Mouse (Mus musculus): ENCODE measurements around the gene Micu1. TPM values are rescaled to one million over a fixed set of nuclear protein-coding genes. Genes with fewer than 3 reads are reported as not detected.

The Micu1 gene
- polyA plus RNA-seq, 1 experiment from 2014 or later, result 75.2 TPM

DNA sequence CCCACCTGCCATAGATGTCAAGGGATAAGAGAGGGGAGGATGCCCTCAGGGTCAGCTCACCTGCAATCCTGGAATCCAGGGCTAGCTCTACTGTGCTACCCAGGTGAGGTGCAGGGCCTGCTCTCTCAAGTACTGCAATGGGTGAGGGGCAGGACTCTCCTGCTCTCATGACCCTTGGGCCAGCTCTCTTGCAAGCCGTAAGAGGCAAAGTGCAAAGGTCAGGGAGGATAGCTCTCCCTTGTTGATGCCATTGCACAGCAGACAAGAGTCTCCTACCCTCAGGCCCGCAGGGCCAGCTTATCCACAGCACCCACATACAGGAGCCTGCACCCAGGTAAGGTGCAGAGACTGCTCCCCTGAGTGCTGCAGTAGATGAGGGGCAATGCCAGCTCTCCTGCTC is 15.2 kb upstream of the Micu1 start:
- H3K9me3 ChIP-seq (ENCODE audit: control insufficient read depth, low read length), result peaks cover 4% of the 10 kb centered on the region; the same call in 1 of the 2 replicates
- no peak overlapping the region for H3K4me3 ChIP-seq (replicated peaks; ENCODE audit: low read length)
- no peak overlapping the region for H3K9ac ChIP-seq
- H3K4me1 ChIP-seq (replicated peaks; ENCODE audit: control insufficient read depth, insufficient read depth, low read length), result no peaks in the 10 kb centered on the region
- no peak overlapping the region for H3K4me2 ChIP-seq (replicated peaks)
- H3K27ac ChIP-seq, result no peak overlapping the region
- H3K36me3 ChIP-seq (replicated peaks; ENCODE audit: control insufficient read depth, insufficient read depth), result no peaks in the 10 kb centered on the region
- WGBS, result 88% methylated on average over 2 of the region's 2 CpGs
- no peaks in the 10 kb centered on the region for H3K27me3 ChIP-seq (ENCODE audit: control insufficient read depth, insufficient read depth, low read length)
- ATAC-seq (ENCODE audit: low FRiP score) (no peak), DNase-seq (ENCODE audit: low spot score) (no peak)

DNA sequence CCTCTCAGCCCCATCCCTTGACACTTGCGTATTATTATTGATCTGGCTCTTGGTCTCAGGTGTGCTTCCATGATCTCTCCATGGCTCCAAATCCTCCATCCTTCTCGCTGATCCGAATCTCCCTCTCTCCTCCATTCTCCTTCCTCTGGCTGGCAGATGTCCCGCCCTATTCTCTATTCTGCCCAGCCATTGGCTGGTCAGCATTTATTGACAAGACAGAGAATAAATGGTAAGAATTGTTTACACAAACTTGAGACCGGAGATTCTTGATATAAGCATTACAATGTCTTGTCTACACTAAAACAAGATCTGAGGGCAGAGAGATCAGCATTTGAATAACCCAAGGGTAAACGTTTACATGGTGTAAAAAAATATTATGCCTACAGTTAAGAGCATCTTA is 12.4 kb upstream of the Micu1 start:
- no peak for DNase-seq (ENCODE audit: low spot score)
- no peak overlapping the region for H3K4me2 ChIP-seq (replicated peaks)
- H3K9ac ChIP-seq, result no peak overlapping the region
- WGBS, result 51% methylated on average over 6 of the region's 6 CpGs
- no peak overlapping the region for H3K4me3 ChIP-seq (replicated peaks; ENCODE audit: low read length)
- no peaks in the 10 kb centered on the region for H3K36me3 ChIP-seq (replicated peaks; ENCODE audit: control insufficient read depth, insufficient read depth)
- H3K27ac ChIP-seq, result no peak overlapping the region
- H3K9me3 ChIP-seq (ENCODE audit: control insufficient read depth, low read length), result no peaks in the 10 kb centered on the region
- ATAC-seq (ENCODE audit: low FRiP score), result no peak
- no peaks in the 10 kb centered on the region for H3K27me3 ChIP-seq (ENCODE audit: control insufficient read depth, insufficient read depth, low read length)
- no peaks in the 10 kb centered on the region for H3K4me1 ChIP-seq (replicated peaks; ENCODE audit: control insufficient read depth, insufficient read depth, low read length)

DNA sequence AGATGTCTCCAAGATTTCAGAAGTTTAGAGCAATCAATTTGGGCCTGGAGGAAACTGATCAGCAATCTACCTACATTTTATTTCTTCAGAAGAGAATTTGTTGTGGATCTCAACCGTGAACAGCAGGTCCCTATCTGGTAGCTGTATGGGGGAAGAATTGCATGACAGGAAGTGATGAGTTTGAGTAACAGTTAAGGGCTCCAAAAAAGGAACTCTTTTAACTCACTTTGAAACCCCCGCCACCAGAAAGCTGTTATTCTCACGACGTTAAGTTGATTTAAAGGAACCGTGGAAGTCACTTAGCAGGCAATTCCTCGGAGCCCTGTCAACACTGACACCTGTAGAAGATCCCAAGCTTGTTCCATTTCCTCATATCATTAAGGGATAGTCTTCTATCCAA is 9.8 kb upstream of the Micu1 start:
- Histone ChIP-seq H3K4me2 (replicated peaks) (no peak overlapping the region), H3K27ac (no peak overlapping the region), H3K9ac (no peak overlapping the region), H3K4me3 (replicated peaks; ENCODE audit: low read length) (no peak overlapping the region), H3K36me3 (replicated peaks; ENCODE audit: control insufficient read depth, insufficient read depth) (no peaks in the 10 kb centered on the region), H3K4me1 (replicated peaks; ENCODE audit: control insufficient read depth, insufficient read depth, low read length) (no peaks in the 10 kb centered on the region), H3K27me3 (ENCODE audit: control insufficient read depth, insufficient read depth, low read length) (no peaks in the 10 kb centered on the region), H3K9me3 (ENCODE audit: control insufficient read depth, low read length) (no peaks in the 10 kb centered on the region)
- no peak for ATAC-seq (ENCODE audit: low FRiP score)
- 77% methylated on average over 6 of the region's 6 CpGs for WGBS
- DNase-seq (ENCODE audit: low spot score), result no peak

DNA sequence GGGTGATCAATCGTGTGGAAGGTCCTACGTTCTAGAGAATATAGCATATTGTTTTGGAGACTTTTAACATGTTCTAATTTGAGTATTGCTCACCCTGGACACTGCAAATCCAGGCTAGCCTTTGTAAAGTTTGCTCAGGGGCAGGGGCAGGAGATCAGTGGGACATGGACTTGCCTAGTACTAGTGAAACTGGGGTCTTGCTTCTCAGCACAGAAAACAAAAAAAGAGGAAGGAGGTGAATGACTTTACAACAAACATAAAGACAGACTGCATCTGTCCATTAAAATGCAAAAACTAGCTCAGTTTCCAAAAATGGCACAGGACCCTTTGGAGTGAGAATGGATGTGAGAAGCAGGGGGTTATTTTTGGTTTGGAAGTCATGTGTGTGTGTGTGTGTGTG is 8.2 kb upstream of the Micu1 start:
- Histone ChIP-seq H3K27ac (no peak overlapping the region), H3K36me3 (replicated peaks; ENCODE audit: control insufficient read depth, insufficient read depth) (no peaks in the 10 kb centered on the region), H3K27me3 (ENCODE audit: control insufficient read depth, insufficient read depth, low read length) (no peaks in the 10 kb centered on the region), H3K4me2 (replicated peaks) (no peak overlapping the region), H3K4me1 (replicated peaks; ENCODE audit: control insufficient read depth, insufficient read depth, low read length) (no peaks in the 10 kb centered on the region), H3K9ac (no peak overlapping the region), H3K4me3 (replicated peaks; ENCODE audit: low read length) (no peak overlapping the region), H3K9me3 (ENCODE audit: control insufficient read depth, low read length) (no peaks in the 10 kb centered on the region)
- WGBS, result 93% methylated on average over 2 of the region's 2 CpGs
- ATAC-seq (ENCODE audit: low FRiP score), result no peak
- no peak for DNase-seq (ENCODE audit: low spot score)

DNA sequence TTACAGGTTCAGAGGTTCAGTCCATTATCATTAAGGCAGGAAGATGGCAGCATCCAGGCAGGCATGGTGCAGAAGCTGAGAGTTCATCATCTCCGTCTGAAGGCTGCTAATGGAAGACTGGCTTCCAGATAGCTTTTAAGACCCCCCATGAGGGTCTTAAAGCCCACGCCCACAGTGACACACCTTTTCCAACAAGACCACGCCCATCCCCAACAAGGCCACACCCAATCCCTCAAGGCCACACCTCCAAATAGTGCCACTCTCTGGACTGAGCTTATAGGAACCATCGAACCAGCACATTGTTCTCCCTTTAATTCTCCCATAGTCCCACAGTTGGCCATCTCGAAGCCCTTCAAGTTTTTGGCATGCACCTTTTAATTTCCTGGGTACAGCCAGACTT is 2.8 kb upstream of the Micu1 start:
- DNase-seq (ENCODE audit: low spot score) (no peak), ATAC-seq (ENCODE audit: low FRiP score) (no peak)
- no peak overlapping the region for H3K9ac ChIP-seq
- H3K27ac ChIP-seq, result no peak overlapping the region
- no peaks in the 10 kb centered on the region for H3K9me3 ChIP-seq (ENCODE audit: control insufficient read depth, low read length)
- H3K4me3 ChIP-seq (replicated peaks; ENCODE audit: low read length), result no peak overlapping the region
- H3K36me3 ChIP-seq (replicated peaks; ENCODE audit: control insufficient read depth, insufficient read depth), result no peaks in the 10 kb centered on the region
- H3K4me2 ChIP-seq (replicated peaks), result no peak overlapping the region
- 80% methylated on average over 5 of the region's 5 CpGs for WGBS
- no peaks in the 10 kb centered on the region for H3K27me3 ChIP-seq (ENCODE audit: control insufficient read depth, insufficient read depth, low read length)
- H3K4me1 ChIP-seq (replicated peaks; ENCODE audit: control insufficient read depth, insufficient read depth, low read length), result peaks cover 9% of the 10 kb centered on the region

GRCm38 (mm10) chr10:59701805-59702204 is 472 bp upstream of the Micu1 start:
- H3K9me3 ChIP-seq (ENCODE audit: control insufficient read depth, low read length), result no peaks in the 10 kb centered on the region
- ATAC-seq (ENCODE audit: low FRiP score), result no peak
- no peak for DNase-seq (ENCODE audit: low spot score)
- 54% methylated on average over 5 of the region's 5 CpGs for whole genome bisulfite sequencing
- no peaks in the 10 kb centered on the region for H3K27me3 ChIP-seq (ENCODE audit: control insufficient read depth, insufficient read depth, low read length)
- peaks cover 9% of the 10 kb centered on the region for H3K4me1 ChIP-seq (replicated peaks; ENCODE audit: control insufficient read depth, insufficient read depth, low read length)
- H3K36me3 ChIP-seq (replicated peaks; ENCODE audit: control insufficient read depth, insufficient read depth), result no peaks in the 10 kb centered on the region
- peak overlapping the region; percentile 47; the same call in 1 of the 2 replicates for H3K27ac ChIP-seq
- H3K4me3 ChIP-seq (replicated peaks; ENCODE audit: low read length), result peak overlapping the region; percentile 64
- no peak overlapping the region for H3K9ac ChIP-seq
- peak overlapping the region; percentile 77 for H3K4me2 ChIP-seq (replicated peaks)

- DNase-seq (ENCODE audit: low spot score), result no peak
- Histone ChIP-seq H3K4me1 (replicated peaks; ENCODE audit: control insufficient read depth, insufficient read depth, low read length) (peaks cover 9% of the 10 kb centered on the region), H3K9ac (peak overlapping the region; percentile 74), H3K4me3 (replicated peaks; ENCODE audit: low read length) (peak overlapping the region; percentile 64), H3K4me2 (replicated peaks) (peak overlapping the region; percentile 77), H3K27ac (peak overlapping the region; percentile 47; the same call in 1 of the 2 replicates), H3K27me3 (ENCODE audit: control insufficient read depth, insufficient read depth, low read length) (no peaks in the 10 kb centered on the region), H3K9me3 (ENCODE audit: control insufficient read depth, low read length) (no peaks in the 10 kb centered on the region), H3K36me3 (replicated peaks; ENCODE audit: control insufficient read depth, insufficient read depth) (no peaks in the 10 kb centered on the region)
- 11% methylated on average over 15 of the region's 15 CpGs for WGBS
- ATAC-seq (ENCODE audit: low FRiP score), result no peak; the same call in 1 of the 2 replicates
Measured at GRCm38 (mm10) chr10:59703060-59703760, 933 bp downstream of the Micu1 start.

DNA sequence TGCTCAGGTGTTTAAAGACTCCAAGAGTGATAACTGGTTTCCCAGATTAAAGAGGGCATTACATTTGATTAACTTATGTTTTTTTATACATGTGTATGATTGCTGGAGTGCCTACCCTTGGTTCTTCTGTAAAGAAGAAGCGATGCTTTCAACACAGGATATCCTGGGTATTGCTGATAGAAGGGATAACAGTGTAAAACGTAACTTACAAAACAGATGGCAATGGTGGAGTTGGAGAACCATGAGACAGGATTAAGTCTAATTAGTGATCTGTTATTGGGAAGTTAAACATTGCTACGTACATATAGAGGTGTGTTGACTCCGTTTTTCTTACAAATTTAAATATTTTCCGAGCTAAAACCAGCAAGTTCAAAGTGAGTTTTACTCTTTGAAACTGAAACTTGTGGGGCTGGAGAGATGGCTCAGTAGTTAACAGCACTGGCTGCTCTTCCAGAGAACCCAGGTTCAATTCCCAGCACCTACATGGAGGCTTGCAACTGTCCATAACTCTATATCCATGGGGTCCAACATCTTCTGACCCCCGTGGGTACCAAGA is 4.8 kb downstream of the Micu1 start:
- peaks cover 9% of the 10 kb centered on the region for H3K4me1 ChIP-seq (replicated peaks; ENCODE audit: control insufficient read depth, insufficient read depth, low read length)
- H3K9me3 ChIP-seq (ENCODE audit: control insufficient read depth, low read length), result no peaks in the 10 kb centered on the region
- H3K9ac ChIP-seq, result no peak overlapping the region
- WGBS, result 94% methylated on average over 6 of the region's 6 CpGs
- no peak for ATAC-seq (ENCODE audit: low FRiP score)
- no peak overlapping the region for H3K4me2 ChIP-seq (replicated peaks)
- H3K36me3 ChIP-seq (replicated peaks; ENCODE audit: control insufficient read depth, insufficient read depth), result no peaks in the 10 kb centered on the region
- no peaks in the 10 kb centered on the region for H3K27me3 ChIP-seq (ENCODE audit: control insufficient read depth, insufficient read depth, low read length)
- DNase-seq (ENCODE audit: low spot score), result no peak
- no peak overlapping the region for H3K4me3 ChIP-seq (replicated peaks; ENCODE audit: low read length)
- no peak overlapping the region for H3K27ac ChIP-seq

- Histone ChIP-seq H3K4me2 (replicated peaks) (no peak overlapping the region), H3K27me3 (ENCODE audit: control insufficient read depth, insufficient read depth, low read length) (no peaks in the 10 kb centered on the region), H3K36me3 (replicated peaks; ENCODE audit: control insufficient read depth, insufficient read depth) (no peaks in the 10 kb centered on the region), H3K9me3 (ENCODE audit: control insufficient read depth, low read length) (no peaks in the 10 kb centered on the region), H3K4me3 (replicated peaks; ENCODE audit: low read length) (no peak overlapping the region), H3K27ac (no peak overlapping the region), H3K9ac (no peak overlapping the region), H3K4me1 (replicated peaks; ENCODE audit: control insufficient read depth, insufficient read depth, low read length) (peaks cover 9% of the 10 kb centered on the region)
- ATAC-seq (ENCODE audit: low FRiP score) (no peak), DNase-seq (ENCODE audit: low spot score) (no peak)
- WGBS, result 85% methylated on average over 2 of the region's 2 CpGs
Measured at GRCm38 (mm10) chr10:59707595-59707994, 5.3 kb downstream of the Micu1 start.
